Mouse (Mus musculus): Measurements from ENCODE around the gene Cckar. TPM values are rescaled to one million over a fixed set of nuclear protein-coding genes. Genes with fewer than 3 reads are reported as not detected.
A peak's percentile ranks its signal among the peaks of the same experiment; 100 is the strongest.

Cckar gene
- polyA plus RNA-seq (2015; fragmentation: Nextera tagmentation; extraction: Ambion mirVana) = 0.37 and 0.46 TPM in 2 replicates

DNA sequence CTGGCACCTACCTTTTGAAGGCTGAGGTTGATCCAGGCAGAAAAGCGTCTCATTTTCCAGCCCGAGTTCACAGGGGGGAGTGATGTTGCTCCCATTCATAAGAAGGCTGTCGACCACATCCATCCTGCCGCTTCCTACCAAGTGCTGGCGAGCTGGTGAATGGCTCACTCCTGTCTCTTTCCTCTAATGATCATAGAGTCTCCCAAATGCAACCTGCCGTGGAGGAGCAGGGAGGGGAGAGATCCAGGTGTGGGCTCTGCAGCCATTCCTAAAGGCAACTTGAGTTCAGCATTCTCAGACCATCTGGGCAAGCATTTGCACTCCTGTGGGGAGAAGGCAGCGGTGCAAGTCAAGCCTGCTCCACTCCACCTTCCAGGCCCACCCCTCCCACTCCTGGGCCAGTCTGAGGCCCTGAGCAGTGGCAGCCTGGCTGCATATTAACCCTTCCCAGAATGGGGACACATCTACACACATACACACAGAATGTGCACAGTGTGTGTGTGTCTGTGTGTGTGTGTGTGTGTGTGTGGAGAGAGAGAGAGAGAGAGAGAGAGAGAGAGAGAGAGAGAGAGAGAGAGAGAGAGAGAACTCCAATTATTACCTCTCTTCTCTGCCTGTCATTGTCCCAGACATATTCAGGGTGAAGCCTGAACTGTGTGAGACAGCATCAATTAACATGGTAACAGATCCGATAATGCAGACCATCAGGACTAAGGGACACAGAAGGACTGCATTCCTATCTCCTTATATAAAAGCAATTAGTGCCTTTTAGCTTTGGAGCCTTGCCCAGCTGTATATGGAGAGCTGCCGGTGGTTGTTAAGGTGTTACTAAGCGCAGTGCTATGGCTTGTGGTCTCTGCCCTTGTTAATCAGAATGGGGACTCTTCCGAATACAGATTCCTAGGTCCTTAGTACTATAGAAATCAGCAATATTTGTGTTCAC is at the start of gene Cckar:
Gene Cckar, minus strand, starts transcription at position 471 of the 943 bp plus-strand sequence.
- 12% methylated on average over 11 of the region's 11 CpGs for WGBS

GRCm38 (mm10) chr5:53744061-53744460 is 36.6 kb upstream of the Cckar start:
- ATAC-seq = no peak
- 87% methylated on average over 2 of the region's 2 CpGs for WGBS
- Histone ChIP-seq H3K4me2 (ENCODE audit: low read length) (no peak overlapping the region), H3K9me3 (ENCODE audit: control insufficient read depth, low read length) (no peaks in the 10 kb centered on the region), H3K9ac (replicated peaks; ENCODE audit: low read depth, low read length) (no peak overlapping the region), H3K27me3 (replicated peaks; ENCODE audit: control insufficient read depth, insufficient read depth, low read length) (no peaks in the 10 kb centered on the region), H3K4me1 (replicated peaks; ENCODE audit: control insufficient read depth, insufficient read depth, low read length) (no peaks in the 10 kb centered on the region), H3K27ac (ENCODE audit: low read length) (no peak overlapping the region), H3K4me3 (replicated peaks; ENCODE audit: low read length) (no peak overlapping the region), H3K36me3 (ENCODE audit: control insufficient read depth, insufficient read depth) (no peaks in the 10 kb centered on the region)

More for the DNA sequence above, at the start of gene Cckar:
- Histone ChIP-seq H3K9ac (replicated peaks; ENCODE audit: low read depth, low read length) (0 out of 2 replicates have a peak within 1 kb of the TSS, but pooled peaks have one; percentile 25), H3K27ac (ENCODE audit: low read length) (no peak within 1 kb of the TSS), H3K4me1 (replicated peaks; ENCODE audit: control insufficient read depth, insufficient read depth, low read length) (peaks cover 14% of the 10 kb centered on the region), H3K9me3 (ENCODE audit: control insufficient read depth, low read length) (no peaks in the 10 kb centered on the region), H3K36me3 (ENCODE audit: control insufficient read depth, insufficient read depth) (no peaks in the 10 kb centered on the region), H3K4me3 (replicated peaks; ENCODE audit: low read length) (no peak within 1 kb of the TSS), H3K27me3 (replicated peaks; ENCODE audit: control insufficient read depth, insufficient read depth, low read length) (no peaks in the 10 kb centered on the region), H3K4me2 (ENCODE audit: low read length) (peak within 1 kb of the TSS; percentile 17; the same call in 1 of the 2 replicates)
- peak; percentile 80 for ATAC-seq

DNA sequence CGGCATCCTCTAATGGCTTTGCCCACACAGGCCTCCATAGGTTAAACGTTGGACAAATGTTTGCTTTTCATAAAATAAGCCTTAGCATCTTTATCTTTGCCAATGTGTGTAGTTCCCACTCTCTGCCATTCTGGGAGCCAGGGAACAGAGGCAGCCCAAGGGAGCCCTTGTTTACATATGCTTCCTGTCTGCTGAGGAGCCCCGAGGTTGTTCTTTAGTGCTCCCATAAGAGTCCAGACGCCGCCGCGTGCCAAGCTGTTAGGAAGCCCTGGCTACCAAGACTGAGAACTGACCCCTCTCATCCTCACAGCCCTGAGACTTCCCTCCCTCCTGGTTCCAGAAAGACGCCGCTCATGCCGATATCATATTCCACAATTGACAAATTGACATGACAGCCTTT is 25.4 kb upstream of the Cckar start:
- Histone ChIP-seq H3K9me3 (ENCODE audit: control insufficient read depth, low read length) (no peaks in the 10 kb centered on the region), H3K36me3 (ENCODE audit: control insufficient read depth, insufficient read depth) (no peaks in the 10 kb centered on the region), H3K4me3 (replicated peaks; ENCODE audit: low read length) (no peak overlapping the region), H3K4me1 (replicated peaks; ENCODE audit: control insufficient read depth, insufficient read depth, low read length) (no peaks in the 10 kb centered on the region), H3K27me3 (replicated peaks; ENCODE audit: control insufficient read depth, insufficient read depth, low read length) (no peaks in the 10 kb centered on the region), H3K9ac (replicated peaks; ENCODE audit: low read depth, low read length) (no peak overlapping the region), H3K4me2 (ENCODE audit: low read length) (no peak overlapping the region), H3K27ac (ENCODE audit: low read length) (no peak overlapping the region)
- WGBS = 84% methylated on average over 10 of the region's 10 CpGs
- no peak for ATAC-seq

DNA sequence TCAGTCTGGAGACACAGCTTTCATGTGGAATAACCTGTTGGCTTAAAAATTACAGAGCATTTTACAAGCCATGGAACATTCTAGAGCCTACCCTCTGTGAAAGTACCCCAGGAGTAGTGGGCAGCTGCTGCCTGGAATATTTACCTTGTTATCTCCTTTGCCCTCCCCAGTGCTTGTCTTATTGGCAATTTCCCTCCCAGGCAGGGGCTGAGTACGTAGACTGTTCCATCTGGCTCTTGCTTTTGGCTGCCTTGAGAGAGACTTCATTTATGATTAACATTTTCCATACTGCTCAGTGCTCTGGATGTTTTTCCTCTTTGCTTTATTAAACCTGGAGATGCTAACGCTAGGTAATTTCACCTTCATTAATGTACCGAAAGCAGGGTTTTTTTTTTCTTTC is 20.1 kb upstream of the Cckar start:
- no peak for ATAC-seq
- Histone ChIP-seq H3K4me3 (replicated peaks; ENCODE audit: low read length) (no peak overlapping the region), H3K27ac (ENCODE audit: low read length) (no peak overlapping the region), H3K4me2 (ENCODE audit: low read length) (no peak overlapping the region), H3K36me3 (ENCODE audit: control insufficient read depth, insufficient read depth) (no peaks in the 10 kb centered on the region), H3K4me1 (replicated peaks; ENCODE audit: control insufficient read depth, insufficient read depth, low read length) (no peaks in the 10 kb centered on the region), H3K9me3 (ENCODE audit: control insufficient read depth, low read length) (no peaks in the 10 kb centered on the region), H3K27me3 (replicated peaks; ENCODE audit: control insufficient read depth, insufficient read depth, low read length) (no peaks in the 10 kb centered on the region), H3K9ac (replicated peaks; ENCODE audit: low read depth, low read length) (no peak overlapping the region)
- WGBS = 72% methylated on average over 3 of the region's 3 CpGs

DNA sequence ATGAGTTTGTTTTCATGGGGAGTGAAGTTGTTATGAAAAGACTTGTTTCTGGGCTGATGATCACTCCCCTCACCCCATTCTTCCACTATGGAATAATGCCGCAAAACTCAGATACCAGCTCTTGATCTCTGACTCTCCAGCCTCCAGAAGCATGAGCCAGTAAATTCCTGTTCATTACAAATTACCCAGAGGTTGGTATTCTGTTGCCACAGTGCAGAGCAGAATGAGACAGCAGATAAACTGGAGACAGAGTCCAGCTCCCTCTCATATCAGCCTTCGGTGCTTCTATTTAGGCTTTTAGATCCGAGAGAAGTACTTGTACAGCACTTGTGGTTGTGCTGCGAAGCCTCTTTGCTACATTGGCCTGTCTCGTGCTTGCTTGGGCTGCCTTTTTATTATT is 18.5 kb upstream of the Cckar start:
- H3K9me3 ChIP-seq (ENCODE audit: control insufficient read depth, low read length) = no peaks in the 10 kb centered on the region
- no peaks in the 10 kb centered on the region for H3K27me3 ChIP-seq (replicated peaks; ENCODE audit: control insufficient read depth, insufficient read depth, low read length)
- H3K4me3 ChIP-seq (replicated peaks; ENCODE audit: low read length) = no peak overlapping the region
- 48% methylated on average over 5 of the region's 5 CpGs for WGBS
- no peak overlapping the region for H3K4me2 ChIP-seq (ENCODE audit: low read length)
- H3K27ac ChIP-seq (ENCODE audit: low read length) = no peak overlapping the region
- no peaks in the 10 kb centered on the region for H3K4me1 ChIP-seq (replicated peaks; ENCODE audit: control insufficient read depth, insufficient read depth, low read length)
- ATAC-seq = no peak
- no peak overlapping the region for H3K9ac ChIP-seq (replicated peaks; ENCODE audit: low read depth, low read length)
- no peaks in the 10 kb centered on the region for H3K36me3 ChIP-seq (ENCODE audit: control insufficient read depth, insufficient read depth)

DNA sequence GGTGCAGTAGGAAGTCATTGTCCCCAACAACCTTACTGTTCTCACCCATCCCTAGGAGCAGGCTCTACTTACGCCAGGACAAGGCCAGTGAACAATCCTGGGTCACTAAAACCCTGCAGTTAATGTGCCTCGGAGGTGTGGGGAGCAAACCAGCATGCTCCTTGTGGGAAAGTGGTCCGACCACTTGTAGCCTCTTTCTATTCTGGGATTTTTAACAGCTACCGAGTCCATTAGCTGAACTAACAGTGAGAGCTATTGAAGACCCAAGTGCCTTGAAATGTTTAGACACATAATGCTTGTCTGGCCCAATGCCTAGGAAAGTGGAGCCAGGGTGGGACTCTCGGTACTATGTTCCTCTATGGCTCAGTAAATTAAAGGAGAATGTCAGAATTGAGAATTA is 9.0 kb upstream of the Cckar start:
- no peaks in the 10 kb centered on the region for H3K36me3 ChIP-seq (ENCODE audit: control insufficient read depth, insufficient read depth)
- H3K27ac ChIP-seq (ENCODE audit: low read length) = no peak overlapping the region
- H3K4me2 ChIP-seq (ENCODE audit: low read length) = no peak overlapping the region
- ATAC-seq = no peak
- H3K4me1 ChIP-seq (replicated peaks; ENCODE audit: control insufficient read depth, insufficient read depth, low read length) = no peaks in the 10 kb centered on the region
- no peak overlapping the region for H3K4me3 ChIP-seq (replicated peaks; ENCODE audit: low read length)
- H3K9ac ChIP-seq (replicated peaks; ENCODE audit: low read depth, low read length) = no peak overlapping the region
- H3K9me3 ChIP-seq (ENCODE audit: control insufficient read depth, low read length) = no peaks in the 10 kb centered on the region
- WGBS = 48% methylated on average over 5 of the region's 5 CpGs
- H3K27me3 ChIP-seq (replicated peaks; ENCODE audit: control insufficient read depth, insufficient read depth, low read length) = no peaks in the 10 kb centered on the region

GRCm38 (mm10) chr5:53711277-53711676 is 3.8 kb upstream of the Cckar start:
- 65% methylated on average over 9 of the region's 9 CpGs for WGBS
- H3K36me3 ChIP-seq (ENCODE audit: control insufficient read depth, insufficient read depth) = no peaks in the 10 kb centered on the region
- no peak overlapping the region for H3K9ac ChIP-seq (replicated peaks; ENCODE audit: low read depth, low read length)
- no peak overlapping the region for H3K4me2 ChIP-seq (ENCODE audit: low read length)
- no peak for ATAC-seq
- no peaks in the 10 kb centered on the region for H3K27me3 ChIP-seq (replicated peaks; ENCODE audit: control insufficient read depth, insufficient read depth, low read length)
- H3K4me1 ChIP-seq (replicated peaks; ENCODE audit: control insufficient read depth, insufficient read depth, low read length) = peaks cover 14% of the 10 kb centered on the region
- H3K4me3 ChIP-seq (replicated peaks; ENCODE audit: low read length) = no peak overlapping the region
- H3K27ac ChIP-seq (ENCODE audit: low read length) = no peak overlapping the region
- no peaks in the 10 kb centered on the region for H3K9me3 ChIP-seq (ENCODE audit: control insufficient read depth, low read length)

DNA sequence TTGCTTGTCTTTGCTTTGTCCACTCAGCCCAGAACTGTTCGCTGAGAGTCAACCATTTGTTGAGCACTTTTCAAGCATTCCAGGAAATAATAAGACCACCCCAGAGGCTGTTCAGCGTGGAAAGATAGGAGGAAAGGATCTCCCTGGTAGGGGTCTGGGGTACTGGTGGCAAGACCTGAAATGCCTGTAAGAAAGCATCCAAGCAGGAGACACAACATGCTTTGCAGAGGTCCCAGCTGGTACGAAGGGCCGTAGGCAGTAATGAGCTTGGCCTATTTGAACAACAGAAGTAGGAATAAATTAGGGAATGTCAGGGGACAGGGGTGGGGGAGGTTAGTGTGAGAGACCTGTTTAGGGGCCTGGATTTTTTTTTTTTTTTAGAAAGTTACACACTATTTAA is 686 bp upstream of the Cckar start:
- H3K9ac ChIP-seq (replicated peaks; ENCODE audit: low read depth, low read length) = no peak overlapping the region
- no peak overlapping the region for H3K4me3 ChIP-seq (replicated peaks; ENCODE audit: low read length)
- peaks cover 14% of the 10 kb centered on the region for H3K4me1 ChIP-seq (replicated peaks; ENCODE audit: control insufficient read depth, insufficient read depth, low read length)
- no peak overlapping the region for H3K27ac ChIP-seq (ENCODE audit: low read length)
- H3K36me3 ChIP-seq (ENCODE audit: control insufficient read depth, insufficient read depth) = no peaks in the 10 kb centered on the region
- H3K9me3 ChIP-seq (ENCODE audit: control insufficient read depth, low read length) = no peaks in the 10 kb centered on the region
- no peaks in the 10 kb centered on the region for H3K27me3 ChIP-seq (replicated peaks; ENCODE audit: control insufficient read depth, insufficient read depth, low read length)
- peak; percentile 14; the same call in 1 of the 2 replicates for ATAC-seq
- no peak overlapping the region for H3K4me2 ChIP-seq (ENCODE audit: low read length)
- WGBS = 12% methylated on average over 4 of the region's 4 CpGs

DNA sequence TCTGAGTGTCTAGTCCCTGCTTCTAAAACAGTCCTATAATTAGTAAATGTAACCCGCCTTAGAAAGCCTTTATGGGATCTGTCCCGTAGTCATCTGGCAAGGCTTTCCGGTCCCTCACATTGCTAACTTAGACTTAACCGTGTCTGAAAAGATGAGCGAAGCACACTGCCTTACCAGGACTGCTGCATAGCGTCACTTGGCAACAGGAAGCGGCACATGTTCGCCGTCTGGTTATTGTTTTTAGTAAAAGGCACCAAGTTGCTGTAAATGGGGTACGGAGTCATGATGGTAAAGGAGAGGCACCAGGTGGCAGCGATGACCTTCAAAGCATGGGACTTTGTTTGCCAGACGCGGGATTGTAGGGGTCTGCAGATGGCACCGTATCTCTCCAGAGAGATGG is 4.8 kb downstream of the Cckar start:
- no peak overlapping the region for H3K27ac ChIP-seq (ENCODE audit: low read length)
- no peak overlapping the region for H3K4me3 ChIP-seq (replicated peaks; ENCODE audit: low read length)
- no peak overlapping the region for H3K4me2 ChIP-seq (ENCODE audit: low read length)
- no peak for ATAC-seq
- H3K4me1 ChIP-seq (replicated peaks; ENCODE audit: control insufficient read depth, insufficient read depth, low read length) = peaks cover 9% of the 10 kb centered on the region
- WGBS = 81% methylated on average over 14 of the region's 14 CpGs
- no peaks in the 10 kb centered on the region for H3K36me3 ChIP-seq (ENCODE audit: control insufficient read depth, insufficient read depth)
- H3K27me3 ChIP-seq (replicated peaks; ENCODE audit: control insufficient read depth, insufficient read depth, low read length) = no peaks in the 10 kb centered on the region
- H3K9me3 ChIP-seq (ENCODE audit: control insufficient read depth, low read length) = no peaks in the 10 kb centered on the region
- H3K9ac ChIP-seq (replicated peaks; ENCODE audit: low read depth, low read length) = no peak overlapping the region

Data from forebrain, embryonic 16.5 days (tissue).